Mouse (Mus musculus) intestine, postnatal 0 days (tissue): Measurements from ENCODE around the gene Prnd. TPM values are rescaled to one million over a fixed set of nuclear protein-coding genes. Genes with fewer than 3 reads are reported as not detected.
A peak's percentile ranks its signal among the peaks of the same experiment; 100 is the strongest.

Source experiments
- ATAC-seq: fragments of 200-750 bp; cut with Nextera tagmentation; 2 replicates; pipeline ENCODE4 v1.8.0; 2017; ENCODE audit warnings: mild to moderate bottlenecking, moderate TSS enrichment, moderate library complexity
- H3K27ac ChIP-seq: fragments of 300-500 bp; sonication (generic); 2 replicates; pipeline ENCODE4 v1.5.1; 2014; ENCODE audit warnings: mild to moderate bottlenecking, low read depth, low read length, moderate library complexity
- H3K27me3 ChIP-seq: fragments of 300-500 bp; sonication (generic); replicated peaks from 2 replicates; pipeline ENCODE4 v1.6.1; 2014; ENCODE audit warnings: low read length, mixed read lengths; ENCODE audit not compliant: control insufficient read depth, insufficient read depth
- H3K36me3 ChIP-seq: fragments of 300-500 bp; sonication (generic); 2 replicates; pipeline ENCODE4 v1.6.1; 2014; ENCODE audit warnings: mild to moderate bottlenecking, moderate library complexity; ENCODE audit not compliant: control insufficient read depth, insufficient read depth
- H3K4me1 ChIP-seq: fragments of 300-500 bp; sonication (generic); replicated peaks from 2 replicates; pipeline ENCODE4 v1.6.1; 2014; ENCODE audit warnings: antibody characterized with exemption, low read length, mixed read lengths; ENCODE audit not compliant: control insufficient read depth, insufficient read depth
- H3K4me2 ChIP-seq: fragments of 300-500 bp; sonication (generic); replicated peaks from 2 replicates; pipeline ENCODE4 v1.6.1; 2014; ENCODE audit warnings: low read depth, mild to moderate bottlenecking, moderate library complexity
- H3K4me3 ChIP-seq: fragments of 300-500 bp; sonication (generic); 2 replicates; pipeline ENCODE4 v1.5.1; 2014; ENCODE audit warnings: low read depth, low read length
- H3K9ac ChIP-seq: fragments of 300-500 bp; sonication (generic); 2 replicates; pipeline ENCODE4 v1.6.1; 2014; ENCODE audit warnings: mild to moderate bottlenecking, low read depth, low read length
- H3K9me3 ChIP-seq: fragments of 300-500 bp; sonication (generic); 2 replicates; pipeline ENCODE4 v1.6.1; 2016; ENCODE audit warnings: mixed run types; ENCODE audit not compliant: control insufficient read depth
- CTCF ChIP-seq: sonication (generic); IDR thresholded peaks from 2 replicates; pipeline ENCODE4 v1.5.1; 2016; ENCODE audit warnings: low read depth, mild to moderate bottlenecking, control low read depth, antibody characterized with exemption, moderate library complexity
- WGBS: fragments of 180-500 bp; shearing (Covaris S2); extraction: QIAGEN DNeasy Blood & Tissue Kit; methylation state at CpG from one replicate; pipeline ENCODE4 v1.1.7; 2014; 5-methylcytosine and 5-hydroxymethylcytosine counted together
- polyA plus RNA-seq: library from polyadenylated mRNA; unstranded; fragments of >200 nt; fragmentation: Nextera tagmentation; extraction: Ambion mirVana; gene quantifications from 2 replicates; pipeline ENCODE4 v1.2.1, GENCODE M21; 2015

Prnd gene
- polyA plus RNA-seq, 1 experiment from 2014 or later: 12.2 TPM

DNA sequence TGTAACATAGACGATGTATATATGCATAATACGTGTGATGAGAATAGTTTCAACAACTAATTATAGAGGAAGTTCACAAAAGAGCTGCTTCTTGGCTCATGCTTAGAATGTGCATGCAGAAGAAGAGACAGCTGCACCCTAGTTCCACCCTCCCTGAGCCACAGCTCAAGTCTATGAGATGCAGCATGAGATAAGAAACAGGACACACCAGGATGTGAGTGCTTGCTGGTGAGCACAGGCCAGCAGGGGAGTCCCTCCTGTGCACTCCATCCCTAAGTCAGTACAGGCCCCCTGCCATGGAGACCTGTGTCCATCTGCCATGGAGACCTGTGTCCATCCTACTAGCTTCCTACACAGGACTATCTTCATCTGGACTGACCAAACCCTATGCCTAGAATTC is 19.9 kb downstream of the Prnd start:
- Histone ChIP-seq H3K27ac (no peak overlapping the region), H3K9ac (no peak overlapping the region), H3K4me1 (no peaks in the 10 kb centered on the region), H3K4me3 (no peak overlapping the region), H3K36me3 (no peaks in the 10 kb centered on the region), H3K9me3 (no peaks in the 10 kb centered on the region), H3K4me2 (no peak overlapping the region), H3K27me3 (no peaks in the 10 kb centered on the region)
- TF ChIP-seq CTCF: no peak
- ATAC-seq: no peak
- 94% methylated on average over 2 of the region's 2 CpGs for WGBS

GRCm38 (mm10) chr2:131971098-131971497 is 20.4 kb downstream of the Prnd start:
- no peaks in the 10 kb centered on the region for H3K4me1 ChIP-seq
- H3K9ac ChIP-seq: no peak overlapping the region
- H3K27ac ChIP-seq: no peak overlapping the region
- H3K4me3 ChIP-seq: no peak overlapping the region
- no peak for ATAC-seq
- 62% methylated on average over 4 of the region's 4 CpGs for WGBS
- H3K4me2 ChIP-seq: no peak overlapping the region
- H3K27me3 ChIP-seq: no peaks in the 10 kb centered on the region
- no peaks in the 10 kb centered on the region for H3K9me3 ChIP-seq
- no peak for TF ChIP-seq CTCF
- H3K36me3 ChIP-seq: no peaks in the 10 kb centered on the region

GRCm38 (mm10) chr2:131976663-131977062 is 26.0 kb downstream of the Prnd start:
- TF ChIP-seq CTCF: no peak
- no peak overlapping the region for H3K4me2 ChIP-seq
- no peaks in the 10 kb centered on the region for H3K36me3 ChIP-seq

DNA sequence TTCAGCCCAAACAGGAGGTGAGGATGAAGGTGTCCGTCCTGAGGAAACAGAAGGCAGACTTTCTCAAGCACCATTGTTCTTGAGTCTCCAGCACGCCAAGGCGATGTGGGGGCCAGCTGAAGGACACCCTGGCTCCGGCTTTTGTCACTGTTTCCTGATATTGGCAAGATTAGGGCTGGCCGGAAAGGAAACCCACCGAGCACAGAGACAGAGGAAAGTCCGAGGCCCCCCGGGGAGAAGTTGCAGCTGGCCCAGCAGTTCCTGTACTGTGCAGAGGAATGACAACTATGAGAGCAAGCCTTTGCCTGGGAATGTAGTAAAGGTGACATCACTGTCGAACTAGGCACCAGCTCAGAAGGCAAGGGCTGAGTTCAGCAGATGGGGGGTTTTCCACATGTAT is 30.2 kb downstream of the Prnd start:
- Histone ChIP-seq H3K4me2 (no peak overlapping the region), H3K4me3 (no peak overlapping the region), H3K27ac (no peak overlapping the region), H3K9me3 (peaks cover 3% of the 10 kb centered on the region; the same call in 1 of the 2 replicates), H3K27me3 (peaks cover 5% of the 10 kb centered on the region; the same call in 1 of the 2 replicates), H3K9ac (no peak overlapping the region), H3K4me1 (no peaks in the 10 kb centered on the region), H3K36me3 (no peaks in the 10 kb centered on the region)
- 32% methylated on average over 9 of the region's 9 CpGs for WGBS
- no peak for ATAC-seq
- no peak for TF ChIP-seq CTCF

More at GRCm38 (mm10) chr2:131976663-131977062, 26.0 kb downstream of the Prnd start:
- Histone ChIP-seq H3K27me3 (no peaks in the 10 kb centered on the region), H3K27ac (no peak overlapping the region), H3K9me3 (peaks cover 3% of the 10 kb centered on the region; the same call in 1 of the 2 replicates), H3K4me1 (no peaks in the 10 kb centered on the region), H3K4me3 (no peak overlapping the region), H3K9ac (no peak overlapping the region)
- ATAC-seq: no peak
- WGBS: 48% methylated on average over 3 of the region's 3 CpGs

DNA sequence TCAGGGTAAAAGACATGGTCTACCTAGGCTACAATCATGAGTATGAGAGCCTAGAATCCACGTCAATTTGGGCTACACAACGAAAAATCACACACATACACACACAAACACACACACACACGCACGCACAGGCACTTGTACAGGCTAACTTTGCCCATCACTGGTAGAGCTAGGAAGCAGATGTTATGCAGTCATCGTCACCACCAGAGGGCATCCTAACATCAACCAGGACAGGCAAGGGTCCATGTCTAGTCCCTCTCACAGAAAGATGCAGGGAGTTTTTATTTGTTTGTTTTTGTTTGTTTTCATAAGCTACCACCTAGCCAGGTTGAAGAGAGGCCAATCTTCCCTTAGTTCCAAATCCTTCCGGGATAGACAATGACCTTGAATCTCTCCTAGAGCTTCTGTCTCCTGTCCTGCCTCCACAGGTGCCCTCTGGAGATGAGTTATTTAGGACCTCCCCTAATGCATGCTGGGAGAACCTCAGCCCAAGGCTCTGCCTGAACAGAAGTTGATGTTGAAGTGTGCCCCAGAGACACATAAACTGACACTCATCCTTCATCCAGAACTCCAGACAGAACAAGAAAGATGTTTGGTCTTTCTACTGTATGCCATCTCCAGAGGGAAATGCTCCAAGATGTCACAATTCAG is 32.0 kb downstream of the Prnd start:
- Histone ChIP-seq H3K27ac (no peak overlapping the region), H3K4me1 (no peaks in the 10 kb centered on the region), H3K9ac (no peak overlapping the region), H3K4me2 (no peak overlapping the region), H3K36me3 (no peaks in the 10 kb centered on the region), H3K27me3 (peaks cover 5% of the 10 kb centered on the region; the same call in 1 of the 2 replicates), H3K4me3 (no peak overlapping the region), H3K9me3 (peaks cover 3% of the 10 kb centered on the region; the same call in 1 of the 2 replicates)
- no peak for ATAC-seq
- WGBS: 10% methylated on average over 6 of the region's 6 CpGs
- peak; percentile 98 for TF ChIP-seq CTCF

- H3K9me3 ChIP-seq: no peaks in the 10 kb centered on the region
- H3K4me2 ChIP-seq: no peak overlapping the region
- TF ChIP-seq CTCF: peak; percentile 45
- no peaks in the 10 kb centered on the region for H3K4me1 ChIP-seq
- H3K27ac ChIP-seq: no peak overlapping the region
- H3K9ac ChIP-seq: no peak overlapping the region
- H3K4me3 ChIP-seq: no peak overlapping the region
- ATAC-seq: no peak
- no peaks in the 10 kb centered on the region for H3K27me3 ChIP-seq
- WGBS: 48% methylated on average over 3 of the region's 3 CpGs
- no peaks in the 10 kb centered on the region for H3K36me3 ChIP-seq
These were observed 37.3 kb downstream of the Prnd start for GRCm38 (mm10) chr2:131987950-131988349.
